9 mouse cellular contexts compared by ENCODE assay signal in the genomic region with DNA sequence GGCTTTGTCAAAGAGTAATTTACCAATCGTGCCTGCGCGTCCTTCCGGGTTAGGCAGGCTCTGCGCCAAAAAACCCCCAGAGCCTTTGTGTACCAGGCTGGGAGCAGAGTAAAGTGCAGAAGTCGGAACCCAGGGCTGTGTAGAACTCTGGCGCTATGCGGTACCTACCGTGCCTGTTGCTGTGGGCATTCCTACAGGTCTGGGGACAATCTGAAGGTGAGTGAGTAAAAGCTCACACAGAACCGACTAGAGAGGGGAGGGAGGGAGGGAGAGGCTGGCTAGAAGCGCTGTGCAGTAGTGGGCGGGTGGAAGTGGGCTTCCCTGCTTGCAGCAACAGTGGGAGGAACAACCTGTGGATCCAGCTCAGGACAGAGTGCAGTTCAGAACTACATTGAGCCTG. TPM values are rescaled to one million over a fixed set of nuclear protein-coding genes. Genes with fewer than 3 reads are reported as not detected.
DNase-seq lines count a peak whose midpoint lies in the region; ATAC-seq lines count a peak whose summit lies in the region.
"Had no signal": no experiment of that assay in that cellular context is flagged by ENCODE, and none has a peak within 500 bp of the region (broad histone marks: within the 10 kb centered on the region; RNA-seq: fewer than 3 reads in every experiment).

No protein-coding gene starts in this region.

- no peaks in the 10 kb centered on the region for H3K9me3 ChIP-seq in kidney, embryonic 14.5 days (ENCODE audit: control insufficient read depth, low read length)
- H3K9me3 ChIP-seq in embryonic facial prominence, embryonic 11.5 days (replicated peaks; ENCODE audit: control insufficient read depth, low read length): no peaks in the 10 kb centered on the region
- H3K9me3 ChIP-seq in intestine, embryonic 16.5 days (ENCODE audit: control insufficient read depth, low read length): no peaks in the 10 kb centered on the region
- no peaks in the 10 kb centered on the region for H3K9me3 ChIP-seq in midbrain, embryonic 13.5 days

- peak overlapping the region; percentile 42 for H3K9ac ChIP-seq in kidney, embryonic 14.5 days (ENCODE audit: low read depth, low read length)
- H3K9ac ChIP-seq in embryonic facial prominence, embryonic 11.5 days (replicated peaks; ENCODE audit: low read length): peak overlapping the region; percentile 69
- H3K9ac ChIP-seq in intestine, embryonic 16.5 days (ENCODE audit: low read depth, low read length): peak overlapping the region; percentile 64
- peak overlapping the region; percentile 49; the same call in 1 of the 2 replicates for H3K9ac ChIP-seq in midbrain, embryonic 13.5 days (replicated peaks)

- ATAC-seq in kidney, embryonic 14.5 days (ENCODE audit: low FRiP score, low TSS enrichment): peak; percentile 69
- ATAC-seq in embryonic facial prominence, embryonic 11.5 days (replicated peaks; ENCODE audit: insufficient number of reproducible peaks, low FRiP score, low TSS enrichment, low read depth): peak; percentile 48
- ATAC-seq in intestine, embryonic 16.5 days: peak; percentile 66
- peak; percentile 55 for ATAC-seq in midbrain, embryonic 13.5 days

- peak overlapping the region; percentile 33 for H3K4me3 ChIP-seq in kidney, embryonic 14.5 days (ENCODE audit: low read length)
- peak overlapping the region; percentile 33 for H3K4me3 ChIP-seq in embryonic facial prominence, embryonic 11.5 days (ENCODE audit: low read depth, low read length)
- H3K4me3 ChIP-seq in intestine, embryonic 16.5 days (ENCODE audit: low read length): peak overlapping the region; percentile 45
- H3K4me3 ChIP-seq in midbrain, embryonic 13.5 days (replicated peaks): peak overlapping the region; percentile 30

- no peaks in the 10 kb centered on the region for H3K27me3 ChIP-seq in kidney, embryonic 14.5 days (ENCODE audit: control insufficient read depth, insufficient read depth, low read length)
- H3K27me3 ChIP-seq in embryonic facial prominence, embryonic 11.5 days (ENCODE audit: control insufficient read depth, insufficient read depth, low read length): no peaks in the 10 kb centered on the region
- no peaks in the 10 kb centered on the region for H3K27me3 ChIP-seq in intestine, embryonic 16.5 days (replicated peaks; ENCODE audit: control insufficient read depth, insufficient read depth, low read length)
- H3K27me3 ChIP-seq in midbrain, embryonic 13.5 days: no peaks in the 10 kb centered on the region

- no peaks in the 10 kb centered on the region for H3K4me1 ChIP-seq in kidney, embryonic 14.5 days (ENCODE audit: control insufficient read depth, insufficient read depth, low read length)
- no peaks in the 10 kb centered on the region for H3K4me1 ChIP-seq in embryonic facial prominence, embryonic 11.5 days (ENCODE audit: control insufficient read depth, insufficient read depth, low read length)
- H3K4me1 ChIP-seq in intestine, embryonic 16.5 days (ENCODE audit: control insufficient read depth, insufficient read depth, low read length): no peaks in the 10 kb centered on the region
- H3K4me1 ChIP-seq in midbrain, embryonic 13.5 days (replicated peaks): peaks cover 6% of the 10 kb centered on the region

- no peak overlapping the region for H3K27ac ChIP-seq in kidney, embryonic 14.5 days (ENCODE audit: low read depth, low read length)
- no peak overlapping the region for H3K27ac ChIP-seq in embryonic facial prominence, embryonic 11.5 days (replicated peaks; ENCODE audit: low read depth, low read length)
- H3K27ac ChIP-seq in intestine, embryonic 16.5 days (ENCODE audit: low read length): peak overlapping the region; percentile 33; the same call in 1 of the 2 replicates
- H3K27ac ChIP-seq in midbrain, embryonic 13.5 days: no peak overlapping the region
- H3K27ac ChIP-seq: macrophage had no signal

- 28% methylated on average over 12 of the region's 12 CpGs for WGBS in kidney, embryonic 14.5 days
- 13% methylated on average over 12 of the region's 12 CpGs for WGBS in embryonic facial prominence, embryonic 11.5 days
- WGBS in intestine, embryonic 16.5 days: 14% methylated on average over 12 of the region's 12 CpGs
- WGBS in midbrain, embryonic 13.5 days: 13% methylated on average over 12 of the region's 12 CpGs

- H3K4me2 ChIP-seq in kidney, embryonic 14.5 days (replicated peaks; ENCODE audit: low read depth, low read length): peak overlapping the region; percentile 53
- peak overlapping the region; percentile 56 for H3K4me2 ChIP-seq in embryonic facial prominence, embryonic 11.5 days (ENCODE audit: low read depth, low read length)
- H3K4me2 ChIP-seq in intestine, embryonic 16.5 days (ENCODE audit: low read depth, low read length): peak overlapping the region; percentile 71
- H3K4me2 ChIP-seq in midbrain, embryonic 13.5 days (replicated peaks): peak overlapping the region; percentile 54

- DNase-seq in kidney, adult 11 months: no peak
- DNase-seq in embryonic facial prominence, embryonic 11.5 days (ENCODE audit: low spot score): peak; percentile 58
- no peak for DNase-seq in adrenal gland, adult (ENCODE audit: inconsistent age in 2 of 2, low spot score in 1 of 2)
- DNase-seq in spleen, postnatal 10 days (ENCODE audit: low spot score in 2 of 2): no peak
- no peak for DNase-seq in adrenal gland, adult 2 months

- no peaks in the 10 kb centered on the region for H3K36me3 ChIP-seq in kidney, embryonic 14.5 days (ENCODE audit: control insufficient read depth, insufficient read depth, low read length)
- H3K36me3 ChIP-seq in embryonic facial prominence, embryonic 11.5 days (replicated peaks; ENCODE audit: control insufficient read depth, insufficient read depth, low read depth, low read length): no peaks in the 10 kb centered on the region
- H3K36me3 ChIP-seq in intestine, embryonic 16.5 days (ENCODE audit: control insufficient read depth, insufficient read depth, low read length): no peaks in the 10 kb centered on the region
- no peaks in the 10 kb centered on the region for H3K36me3 ChIP-seq in midbrain, embryonic 13.5 days

RNA-seq across cellular contexts. Expression of a gene that starts 12.8 kb away (rescaled TPM):
- 20.3 and 22.3 TPM in 2 replicates for polyA plus RNA-seq in kidney, embryonic 14.5 days (2014; fragmentation: Nextera tagmentation; extraction: Ambion mirVana)
- polyA plus RNA-seq in embryonic facial prominence, embryonic 11.5 days (2014; fragmentation: Nextera tagmentation; extraction: Ambion mirVana): 25.0 and 29.4 TPM in 2 replicates
- polyA plus RNA-seq in intestine, embryonic 16.5 days (2015; fragmentation: Nextera tagmentation; extraction: Ambion mirVana): 30.0 and 30.5 TPM in 2 replicates
- 73.6 and 81.2 TPM in 2 replicates for polyA plus RNA-seq in midbrain, embryonic 13.5 days (2015; fragmentation: Nextera tagmentation; extraction: Ambion mirVana)
- 100 to 1,000 TPM in 1 of 2 experiments, 10 to 100 TPM in 1; 76.1 to 352 TPM for total RNA-seq in adrenal gland, adult 2 months (2021)
- 167 and 252 TPM in 2 replicates for polyA plus RNA-seq in adrenal gland, adult 2 months (2012; rRNA removed)
